Mouse (Mus musculus) natural killer cell, adult 2 months (primary cell): ENCODE measurements around the gene Mdm2.
"Not testable (repeated sequence)": the region's sequence is repeated elsewhere in the genome, so short reads cannot be mapped to it uniquely, and the experiment has no call there.

Experiments used
- DNase-seq, 2 experiments: peaks; one replicate each; pipeline ENCODE4 v3.0.0; 2022; ENCODE audit warnings: low spot score in 2 of 2

Gene Mdm2

DNA sequence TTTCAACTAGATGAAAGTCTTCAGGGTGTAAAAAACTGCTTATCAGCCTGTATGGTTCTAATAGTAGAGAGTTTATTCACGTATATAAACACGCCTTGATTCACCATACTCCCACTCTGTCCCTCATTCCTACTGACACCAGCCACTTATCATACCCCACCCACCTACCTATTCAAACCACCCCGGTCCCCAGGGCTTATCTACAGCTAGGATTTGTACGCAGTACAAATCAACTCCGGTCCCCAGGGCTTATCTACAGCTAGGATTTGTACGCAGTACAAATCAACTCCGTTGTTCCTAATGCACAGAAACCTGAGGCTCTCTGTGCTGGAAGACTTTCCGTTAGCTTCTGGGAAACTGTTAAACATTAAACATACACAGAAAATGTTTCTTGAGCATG, 23.1 kb upstream of the Mdm2 start:
- DNase-seq, result not testable (repeated sequence)

DNA sequence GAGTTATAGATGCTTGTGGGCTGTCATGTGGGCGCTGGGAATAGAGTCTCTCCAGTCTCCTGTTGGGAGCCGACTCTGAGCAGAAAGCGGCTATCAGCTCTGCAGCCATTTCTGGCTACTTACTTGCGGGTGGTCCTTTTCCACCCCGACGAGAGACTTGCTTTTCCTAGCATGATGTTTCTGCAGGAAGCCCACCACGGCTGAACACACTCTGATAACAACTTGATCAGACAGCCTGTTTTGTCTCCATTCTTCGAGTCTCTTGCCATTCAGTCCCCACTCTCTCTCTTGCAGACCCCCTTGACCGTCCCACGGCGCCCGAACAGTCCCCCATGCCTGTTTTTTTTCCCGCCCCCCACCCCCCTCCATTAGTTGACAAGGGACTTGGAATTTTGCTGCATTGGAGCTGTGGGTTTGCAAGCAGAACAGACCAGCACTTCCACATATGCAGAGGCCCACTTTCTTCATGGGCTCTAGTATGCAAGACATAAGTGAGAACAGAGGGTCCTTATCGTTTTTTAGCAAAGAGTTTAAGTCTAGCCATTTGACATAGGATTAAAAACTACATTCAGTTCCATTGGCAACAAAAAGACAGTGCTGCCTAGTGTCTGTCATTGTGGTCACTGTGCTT, 22.5 kb upstream of the Mdm2 start:
- DNase-seq, result no peak

DNA sequence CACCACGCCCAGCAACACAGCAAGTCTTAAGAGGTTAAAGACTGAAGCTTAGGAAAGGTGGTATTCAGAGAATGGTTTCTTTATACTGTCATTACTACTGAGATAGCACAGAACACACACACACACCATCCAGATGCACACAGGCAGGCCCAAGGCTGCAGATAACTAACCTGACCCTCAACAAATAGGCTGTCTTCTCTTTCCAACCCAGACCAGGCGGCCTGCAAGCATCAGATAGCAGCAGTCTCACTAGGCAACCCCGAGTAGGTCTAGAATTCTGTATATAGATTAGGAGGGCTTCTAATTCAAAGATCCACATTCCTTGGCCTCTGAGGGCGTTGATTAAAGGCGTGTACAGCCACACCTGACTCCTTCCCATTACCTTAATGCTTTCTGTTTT, 21.6 kb upstream of the Mdm2 start:
- DNase-seq, result no peak

DNA sequence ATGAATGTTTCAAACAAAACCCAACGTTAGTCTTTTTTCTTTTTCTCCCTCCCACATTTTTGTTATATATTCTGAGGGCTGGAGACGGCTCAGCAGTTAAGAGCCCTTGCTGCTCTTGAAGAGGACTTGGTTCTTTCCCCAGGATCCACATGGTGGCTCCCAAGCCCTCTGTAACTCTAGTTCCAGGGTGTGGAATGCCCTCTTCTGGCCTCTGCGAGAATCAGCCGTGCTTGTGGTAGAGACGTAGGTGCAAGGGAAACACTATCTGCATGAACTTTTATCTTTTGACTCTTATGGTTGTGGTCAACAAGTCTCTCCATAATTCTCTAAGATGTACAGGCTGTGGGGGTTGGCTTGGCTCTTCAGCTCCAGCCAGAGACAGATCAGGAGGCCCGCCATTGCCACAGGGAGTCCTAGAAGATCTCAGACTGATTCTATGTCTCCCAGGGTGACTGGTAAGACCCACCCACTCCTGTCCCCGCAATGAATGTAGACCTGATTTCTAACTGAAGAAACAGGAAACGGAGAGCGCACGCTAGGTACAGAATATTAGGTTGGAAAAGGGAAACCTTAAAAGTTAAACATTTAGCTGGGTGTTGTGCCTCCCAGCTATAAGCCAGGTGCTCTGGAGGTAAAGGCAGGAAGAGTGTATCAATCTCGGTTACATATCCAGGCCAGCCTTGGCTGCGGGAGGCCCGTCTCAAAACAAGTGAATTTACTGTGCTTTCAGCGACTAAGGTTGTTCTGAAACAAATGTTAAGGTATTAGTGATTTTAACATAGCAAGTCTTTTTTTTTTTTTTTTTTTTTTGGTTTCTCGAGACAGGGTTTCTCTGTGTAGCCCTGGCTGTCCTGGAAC, 20.9 kb upstream of the Mdm2 start:
- DNase-seq, result peak in 1 of 2 experiments; percentile 38

DNA sequence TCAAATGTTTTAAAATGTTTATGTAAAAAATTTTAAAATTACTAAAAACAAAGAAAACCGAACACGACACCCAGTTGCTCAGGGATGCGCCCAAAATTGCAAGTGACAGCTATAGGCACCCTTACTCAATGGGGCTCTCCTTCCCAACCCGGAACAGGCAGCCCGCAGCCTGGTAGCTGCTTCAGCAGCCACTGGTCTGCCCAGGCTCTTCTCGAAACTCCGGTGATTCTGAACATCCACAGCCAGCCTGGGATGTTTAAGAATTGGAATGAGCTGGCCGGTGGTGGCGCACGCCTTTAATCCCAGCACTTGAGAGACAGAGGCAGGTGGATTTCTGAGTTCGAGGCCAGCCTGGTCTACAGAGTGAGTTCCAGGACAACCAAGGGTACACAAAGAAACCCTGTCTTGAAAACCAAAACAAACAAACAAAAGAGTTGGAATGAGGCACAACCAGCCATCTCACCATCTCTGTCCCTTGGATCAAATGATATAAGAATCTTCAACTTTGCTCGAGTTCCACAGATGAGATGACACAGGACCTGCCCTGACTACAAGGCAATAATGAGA, 20.2 kb upstream of the Mdm2 start:
- DNase-seq, result no peak

DNA sequence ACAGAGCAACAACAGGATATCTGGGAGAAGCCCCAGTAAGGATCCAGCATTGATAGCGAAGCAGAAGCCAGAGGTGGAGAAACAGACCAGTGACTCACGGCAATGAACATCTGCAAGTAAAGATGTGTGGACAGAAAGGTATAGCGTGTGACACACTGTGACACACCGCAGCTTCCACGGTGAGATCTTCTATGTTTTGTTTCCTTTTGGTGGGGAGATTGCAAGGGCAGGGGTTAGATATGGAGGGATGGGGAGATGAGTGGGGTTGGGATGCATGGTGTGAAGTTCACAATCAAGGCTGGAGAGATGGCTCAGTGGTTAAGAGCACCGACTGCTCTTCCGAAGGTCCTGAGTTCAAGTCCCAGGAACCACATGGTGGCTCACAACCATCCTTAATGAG, 19.6 kb upstream of the Mdm2 start:
- DNase-seq, result no peak

DNA sequence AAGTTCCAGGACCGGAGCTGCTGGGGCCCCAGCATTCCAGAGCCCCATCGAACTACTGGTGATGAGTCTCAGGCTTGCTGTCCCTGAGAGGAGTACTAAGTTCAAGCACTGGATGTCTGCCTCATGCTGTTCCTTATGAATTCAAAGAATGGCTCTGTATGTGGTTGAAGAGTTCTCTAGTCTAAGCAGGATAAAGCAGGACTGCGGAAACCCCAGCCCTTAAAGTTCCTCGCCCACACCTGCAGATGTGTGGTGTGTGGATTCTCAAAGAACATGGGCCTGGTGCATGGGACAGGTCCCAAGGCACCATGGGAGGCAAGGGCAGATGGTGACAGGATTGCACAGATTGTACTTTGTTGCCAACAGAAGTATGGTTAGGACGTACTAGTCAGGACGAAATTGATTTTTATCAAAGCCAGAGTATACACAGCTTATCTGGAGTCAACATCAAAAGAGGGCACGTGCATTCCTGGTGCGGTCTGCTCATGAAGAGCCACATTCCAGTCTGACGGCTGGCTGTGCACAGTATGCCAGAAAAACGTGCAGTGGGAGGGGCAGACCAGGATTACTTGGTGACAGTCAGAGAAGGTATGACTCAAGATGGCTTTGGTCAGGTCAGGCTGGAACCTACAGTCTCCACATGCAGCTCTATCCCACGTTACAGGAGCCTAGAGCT, 18.7 kb upstream of the Mdm2 start:
- DNase-seq, result no peak

DNA sequence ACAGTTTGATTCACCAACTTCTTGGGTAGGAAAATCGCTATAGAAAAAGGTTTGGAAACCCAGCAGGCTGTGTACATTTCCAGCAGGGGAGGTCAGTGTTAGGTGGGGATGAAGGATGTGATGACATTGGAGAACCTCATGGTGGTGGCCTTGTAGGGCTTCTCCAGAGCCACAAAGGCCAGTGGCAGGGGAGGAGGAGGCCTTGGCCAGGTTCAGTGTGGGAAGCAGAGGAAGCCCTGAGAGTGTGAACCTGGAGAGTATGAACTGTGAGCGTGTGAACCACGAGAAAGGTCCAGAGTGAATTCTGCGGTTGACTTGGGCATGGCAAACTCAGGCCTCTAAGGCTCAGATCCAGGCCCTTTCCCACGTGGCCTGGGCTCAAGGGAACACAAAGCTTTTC, 18.0 kb upstream of the Mdm2 start:
- DNase-seq, result no peak

DNA sequence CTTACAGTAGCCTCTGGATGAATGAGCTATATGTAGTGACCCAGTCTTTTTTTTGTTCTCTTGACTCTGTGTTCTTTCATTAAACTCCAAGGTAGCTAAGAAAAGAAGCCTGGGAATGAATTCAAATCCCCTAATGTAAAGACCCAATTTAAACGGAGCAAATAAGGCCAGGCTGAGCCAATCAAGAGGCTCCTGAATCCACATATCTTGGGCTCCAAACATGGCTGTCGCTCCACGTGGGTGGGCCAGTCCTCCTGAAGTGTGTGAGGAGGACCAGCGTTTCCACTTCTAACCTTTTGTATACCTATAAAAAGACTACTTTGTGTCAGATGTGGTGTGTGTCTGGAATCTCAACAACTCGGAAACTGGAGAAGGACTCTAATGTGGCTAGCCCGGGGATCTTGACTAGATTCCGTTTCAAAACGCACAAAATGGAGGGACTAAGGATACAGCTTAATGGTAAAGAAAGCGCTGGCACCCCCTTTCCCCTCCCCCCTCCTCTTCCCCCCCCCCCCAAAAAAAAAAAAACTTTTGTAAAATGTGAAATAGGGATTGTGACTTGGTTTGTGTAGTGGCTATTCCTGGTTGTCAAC, 17.1 kb upstream of the Mdm2 start:
- DNase-seq, result no peak

DNA sequence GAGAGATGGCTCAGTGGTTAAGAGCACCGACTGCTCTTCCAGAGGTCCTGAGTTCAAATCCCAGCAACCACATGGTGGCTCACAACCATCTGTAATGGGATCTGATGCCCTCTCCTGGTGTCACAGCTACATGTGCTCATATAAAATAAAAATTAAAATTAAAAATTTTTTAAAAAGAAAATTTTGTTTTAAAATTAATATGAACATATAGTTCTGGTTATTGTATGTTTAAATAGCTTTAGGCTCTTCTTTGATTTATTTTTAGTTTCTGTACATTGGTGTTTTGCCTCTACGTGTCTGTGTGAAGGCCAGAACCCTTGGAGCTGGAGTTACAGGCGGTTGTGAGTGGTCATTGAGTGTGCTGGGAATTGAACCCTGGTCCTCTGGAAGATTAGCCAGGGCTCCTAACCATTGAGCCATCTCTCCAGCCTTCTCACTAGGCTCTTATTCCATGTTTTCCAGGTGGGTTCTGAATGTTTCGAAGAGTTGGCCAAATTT, 16.4 kb upstream of the Mdm2 start:
- no peak for DNase-seq

DNA sequence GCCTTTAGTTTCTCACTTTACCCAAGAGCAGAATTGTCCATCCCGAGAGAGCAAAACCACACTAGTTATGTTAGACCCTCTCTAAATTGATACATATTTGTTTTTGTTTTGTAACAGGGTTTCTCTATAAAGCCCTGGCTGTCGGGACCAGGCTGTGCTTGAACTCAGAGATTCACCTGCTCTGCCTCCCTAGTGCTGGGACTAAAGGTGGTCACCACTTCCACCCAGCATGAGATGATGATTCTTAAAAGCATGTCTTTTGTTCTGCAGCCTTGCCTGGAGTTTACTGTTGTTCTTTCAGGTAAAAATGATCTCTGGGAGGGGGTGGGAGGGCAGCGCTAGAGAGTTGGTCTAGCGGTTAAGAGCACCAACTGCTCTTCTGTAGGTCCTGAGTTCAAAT, 15.8 kb upstream of the Mdm2 start:
- DNase-seq, result no peak

DNA sequence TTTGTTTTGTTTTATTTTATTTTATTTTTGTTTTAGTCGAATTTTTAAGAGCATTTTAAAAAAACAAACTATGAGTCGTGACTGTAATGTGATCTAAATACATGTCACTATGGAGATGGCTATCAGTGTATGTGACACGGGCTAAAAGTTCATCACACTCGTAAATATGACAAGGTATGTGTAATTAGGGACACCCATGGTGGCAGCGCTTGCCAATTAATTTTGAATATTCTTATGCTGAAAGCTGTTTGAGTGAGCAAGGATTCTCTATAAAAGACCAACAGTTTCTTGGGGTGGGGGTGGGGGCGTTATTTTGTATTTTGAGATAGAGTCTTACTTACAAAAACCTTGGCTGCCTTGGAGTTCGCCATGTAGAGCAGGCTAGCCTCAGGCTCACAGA, 15.1 kb upstream of the Mdm2 start:
- no peak for DNase-seq

DNA sequence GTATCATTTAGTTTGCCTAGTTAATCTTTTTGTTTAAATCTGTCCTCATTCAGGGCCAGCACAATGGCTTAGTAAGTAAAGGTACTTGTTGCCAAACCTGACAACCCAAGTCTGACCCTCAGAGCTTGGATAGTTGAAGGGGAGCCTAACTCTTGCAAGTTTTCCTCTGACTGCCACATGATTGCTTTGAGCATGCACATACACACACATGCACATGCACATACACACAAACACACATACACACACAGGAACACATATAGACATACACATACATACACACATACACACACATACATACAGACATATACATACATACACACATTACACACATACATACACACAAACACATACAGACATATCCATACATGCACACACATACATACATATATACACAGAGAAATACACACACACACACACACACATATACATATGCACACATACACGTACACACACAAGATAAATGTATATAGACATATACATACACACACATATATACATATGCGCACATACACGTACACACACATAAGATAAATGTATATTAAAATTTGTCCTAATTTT, 14.3 kb upstream of the Mdm2 start:
- no peak for DNase-seq

DNA sequence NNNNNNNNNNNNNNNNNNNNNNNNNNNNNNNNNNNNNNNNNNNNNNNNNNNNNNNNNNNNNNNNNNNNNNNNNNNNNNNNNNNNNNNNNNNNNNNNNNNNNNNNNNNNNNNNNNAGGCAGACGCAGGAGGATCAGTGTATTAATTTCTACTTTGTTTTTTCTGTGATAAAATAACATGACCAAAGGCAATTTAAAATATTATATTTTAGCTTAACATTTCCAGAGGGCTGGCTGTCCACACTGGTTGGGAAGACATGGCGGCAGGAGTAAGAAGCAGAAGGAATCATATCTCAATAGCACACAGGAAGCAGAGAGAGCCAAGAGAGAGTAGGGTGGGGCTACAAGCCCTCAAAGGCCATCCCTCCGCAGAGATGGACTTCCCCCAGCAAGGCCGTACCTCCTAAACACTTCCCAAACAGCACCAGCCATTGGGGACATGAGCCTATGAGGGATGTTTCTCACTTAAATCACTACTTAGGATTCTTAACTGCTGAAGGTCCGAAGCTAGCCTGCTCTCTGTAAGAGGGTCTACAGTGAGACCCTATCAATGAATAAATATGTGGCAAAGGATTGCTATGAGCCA, 13.7 kb upstream of the Mdm2 start:
- no peak for DNase-seq

DNA sequence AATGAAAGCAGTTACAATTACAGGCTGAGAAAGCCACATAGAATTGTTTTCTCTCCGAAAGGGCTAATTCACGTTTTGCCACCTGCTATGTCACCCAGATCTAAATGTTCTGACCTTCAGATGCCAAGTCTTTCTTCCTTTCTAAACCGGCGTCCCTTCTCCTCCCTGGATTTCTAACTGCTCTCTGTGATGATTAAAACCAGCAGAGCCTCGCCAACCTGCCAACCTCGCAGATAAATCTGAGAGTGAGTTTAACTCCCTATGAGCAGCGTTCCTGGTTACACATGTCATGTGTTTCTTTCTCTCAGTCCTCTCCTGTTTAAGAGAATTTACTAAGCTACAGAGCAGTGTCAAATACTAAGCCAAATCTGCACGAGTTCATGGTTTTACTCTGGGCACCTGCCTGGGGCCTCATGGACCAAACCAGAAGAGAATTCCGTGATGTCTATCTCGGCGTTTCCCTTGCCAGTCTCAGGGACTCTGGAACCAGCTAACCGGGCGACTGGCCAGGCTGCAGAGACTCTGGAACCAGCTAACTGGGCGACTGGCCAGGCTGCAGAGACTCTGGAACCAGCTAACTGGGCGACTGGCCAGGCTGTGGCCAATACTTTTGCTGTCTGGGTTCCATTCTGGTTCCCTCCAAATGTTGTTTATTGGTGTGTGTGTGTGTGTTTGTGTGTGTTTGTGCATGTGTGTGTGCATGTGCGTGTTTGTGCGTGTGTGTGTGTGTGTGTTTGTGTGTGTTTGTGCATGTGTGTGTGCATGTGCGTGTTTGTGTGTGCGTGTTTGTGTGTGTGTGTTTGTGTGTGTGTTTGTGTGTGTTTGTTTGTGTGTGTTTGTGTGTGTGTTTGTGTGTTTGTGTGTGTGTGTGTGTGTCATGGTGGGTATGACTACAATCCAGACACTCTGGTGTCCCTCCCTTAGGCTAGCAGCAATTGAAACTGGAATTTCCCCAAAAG, 7.9 kb upstream of the Mdm2 start:
- no peak for DNase-seq

DNA sequence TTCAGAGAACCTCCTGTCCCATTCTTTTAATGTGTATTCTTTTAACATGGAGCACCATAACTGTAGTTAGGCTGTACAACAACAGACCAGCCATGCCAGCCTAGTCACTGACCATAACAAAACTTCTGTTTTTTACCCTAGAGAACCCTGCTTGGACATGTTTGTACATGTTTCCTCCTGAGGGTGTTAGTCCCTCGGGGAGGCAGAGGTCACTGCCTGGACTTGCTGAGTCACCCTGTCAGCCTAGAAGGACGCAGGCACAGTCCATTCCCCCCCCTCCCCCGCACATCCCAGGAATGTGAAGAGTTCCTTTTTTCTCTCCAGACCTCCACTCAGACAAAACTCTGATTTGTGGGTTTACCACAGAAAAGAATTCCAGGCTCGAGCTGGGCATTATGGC, 7.0 kb upstream of the Mdm2 start:
- no peak for DNase-seq

DNA sequence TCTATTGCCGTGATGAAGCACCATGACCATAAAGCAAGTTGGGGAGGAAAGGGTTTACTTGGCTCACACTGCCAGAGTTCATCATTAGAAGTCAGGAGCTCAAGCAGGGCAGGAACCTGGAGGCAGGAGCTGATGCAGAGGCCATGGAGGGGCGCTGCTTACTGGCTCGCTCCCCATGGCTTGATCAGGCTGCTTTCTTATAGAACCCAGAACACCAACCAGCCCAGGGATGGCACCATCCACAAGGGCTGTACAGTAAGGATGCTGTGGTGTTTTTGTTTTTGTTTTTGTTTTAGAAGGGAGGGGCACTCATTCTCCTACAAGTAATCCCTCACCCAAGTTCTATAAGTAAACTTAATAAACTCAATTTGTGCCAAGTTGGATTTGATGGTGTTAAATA, 6.1 kb upstream of the Mdm2 start:
- no peak for DNase-seq

DNA sequence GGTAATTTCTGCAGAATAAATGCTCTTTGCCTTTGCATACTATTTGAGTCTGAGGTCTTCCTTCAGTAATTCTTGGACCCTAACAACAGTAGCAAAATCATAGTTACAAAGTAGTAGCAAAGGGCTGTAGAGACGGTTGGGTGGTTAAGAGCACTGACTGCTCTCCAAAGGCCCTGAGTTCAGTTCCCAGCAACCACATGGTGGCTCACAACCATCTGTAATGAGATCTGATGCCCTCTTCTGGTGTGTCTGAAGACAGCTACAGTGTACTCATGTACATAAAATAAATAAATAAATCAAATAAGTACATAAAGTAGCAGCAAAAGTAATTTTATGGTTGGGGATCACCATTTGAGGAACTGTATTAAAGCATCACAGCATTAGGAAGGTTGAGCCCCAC, 5.1 kb upstream of the Mdm2 start:
- not testable (repeated sequence) for DNase-seq

DNA sequence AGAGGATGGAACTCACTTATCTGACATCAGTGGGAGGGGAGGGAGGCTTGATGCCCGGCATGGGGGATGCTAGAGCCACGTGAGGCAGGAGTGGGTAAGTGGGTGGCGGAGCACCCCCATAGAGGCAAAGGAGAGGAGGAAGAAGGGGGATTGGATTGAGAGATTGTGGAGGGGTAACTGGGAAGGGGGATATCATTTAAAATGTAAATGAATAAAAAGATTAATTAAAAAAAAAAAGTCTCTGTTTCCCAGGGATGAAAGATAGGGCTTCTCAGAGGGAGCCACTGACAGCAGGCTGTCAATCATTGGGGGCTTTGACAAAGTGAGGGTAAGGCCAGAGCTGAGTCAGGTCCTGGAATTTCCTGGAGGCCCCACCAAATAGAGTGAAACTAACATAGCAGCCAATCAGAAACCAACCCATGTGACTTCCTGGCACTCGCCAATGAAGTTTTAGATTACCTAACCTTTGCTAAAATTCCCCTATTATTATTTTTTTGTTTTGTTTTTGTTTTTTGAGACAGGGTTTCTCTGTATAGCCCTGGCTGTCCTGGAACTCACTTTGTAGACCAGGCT, 4.5 kb upstream of the Mdm2 start:
- DNase-seq, result no peak

DNA sequence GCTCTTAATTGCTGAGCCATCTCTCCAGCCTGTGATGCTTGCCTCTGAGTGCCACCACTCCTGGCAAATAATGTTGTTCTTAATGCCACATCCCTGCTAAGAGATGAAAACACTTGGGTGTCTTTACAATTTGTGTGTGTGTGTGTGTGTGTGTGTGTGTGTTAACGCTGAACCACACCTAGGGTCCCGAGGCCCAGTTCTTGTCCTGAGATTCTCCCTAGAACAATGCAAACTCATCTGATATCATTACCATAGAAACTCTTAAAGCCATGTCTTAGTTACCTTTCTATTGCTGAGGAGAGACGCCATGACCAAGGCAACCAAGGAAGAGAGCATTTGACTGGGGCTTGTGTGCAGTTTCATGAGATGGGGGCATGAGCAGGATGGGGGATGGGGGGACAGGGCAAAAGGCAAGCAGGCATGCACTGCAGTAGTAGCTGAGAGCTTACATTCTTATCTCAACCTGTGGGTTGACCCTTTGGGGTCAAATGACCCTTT, 3.5 kb upstream of the Mdm2 start:
- DNase-seq, result no peak
